Mouse (Mus musculus): ENCODE measurements around the gene Bmpr2. TPM values are rescaled to one million over a fixed set of nuclear protein-coding genes. Genes with fewer than 3 reads are reported as not detected.

The Bmpr2 gene
- polyA plus RNA-seq (2015; fragmentation: Nextera tagmentation; extraction: Ambion mirVana), result 9.6 and 10.1 TPM in 2 replicates

GRCm38 (mm10) chr1:59763164-59763768 is at the start of gene Bmpr2:
Gene Bmpr2, plus strand, starts transcription at chr1:59763400.
- Histone ChIP-seq H3K36me3 (ENCODE audit: control insufficient read depth, insufficient read depth, low read length) (no peaks in the 10 kb centered on the region), H3K9ac (ENCODE audit: low read depth, low read length) (peak within 1 kb of the TSS; percentile 83), H3K27ac (ENCODE audit: low read depth, low read length) (peak within 1 kb of the TSS; percentile 97), H3K4me1 (ENCODE audit: control insufficient read depth, insufficient read depth, low read depth, low read length) (peaks cover 15% of the 10 kb centered on the region), H3K4me2 (ENCODE audit: low read length) (peak within 1 kb of the TSS; percentile 75), H3K4me3 (ENCODE audit: low read length) (peak within 1 kb of the TSS; percentile 64), H3K9me3 (ENCODE audit: control insufficient read depth, low read length) (no peaks in the 10 kb centered on the region), H3K27me3 (replicated peaks; ENCODE audit: control insufficient read depth, insufficient read depth, low read length) (no peaks in the 10 kb centered on the region)
- peak; percentile 94 for ATAC-seq
- under 1% methylated on average over 56 of the region's 75 CpGs for WGBS

- Histone ChIP-seq H3K4me3 (ENCODE audit: low read length) (no peak overlapping the region), H3K4me1 (ENCODE audit: control insufficient read depth, insufficient read depth, low read depth, low read length) (no peaks in the 10 kb centered on the region), H3K36me3 (ENCODE audit: control insufficient read depth, insufficient read depth, low read length) (peaks cover 7% of the 10 kb centered on the region), H3K27me3 (replicated peaks; ENCODE audit: control insufficient read depth, insufficient read depth, low read length) (no peaks in the 10 kb centered on the region), H3K4me2 (ENCODE audit: low read length) (no peak overlapping the region), H3K9me3 (ENCODE audit: control insufficient read depth, low read length) (no peaks in the 10 kb centered on the region), H3K27ac (ENCODE audit: low read depth, low read length) (no peak overlapping the region), H3K9ac (ENCODE audit: low read depth, low read length) (no peak overlapping the region)
- no peak for ATAC-seq
- WGBS, result 52% methylated on average over 4 of the region's 4 CpGs
Measured at GRCm38 (mm10) chr1:59719900-59720299, 43.3 kb upstream of the Bmpr2 start.

GRCm38 (mm10) chr1:59725661-59726060 is 37.5 kb upstream of the Bmpr2 start:
- Histone ChIP-seq H3K4me1 (ENCODE audit: control insufficient read depth, insufficient read depth, low read depth, low read length) (no peaks in the 10 kb centered on the region), H3K4me3 (ENCODE audit: low read length) (no peak overlapping the region), H3K36me3 (ENCODE audit: control insufficient read depth, insufficient read depth, low read length) (0 out of 2 replicates have a peak, but pooled peaks cover 2% of the 10 kb centered on the region), H3K4me2 (ENCODE audit: low read length) (no peak overlapping the region), H3K27me3 (replicated peaks; ENCODE audit: control insufficient read depth, insufficient read depth, low read length) (no peaks in the 10 kb centered on the region), H3K27ac (ENCODE audit: low read depth, low read length) (no peak overlapping the region), H3K9me3 (ENCODE audit: control insufficient read depth, low read length) (no peaks in the 10 kb centered on the region), H3K9ac (ENCODE audit: low read depth, low read length) (no peak overlapping the region)
- 59% methylated on average over 4 of the region's 4 CpGs for WGBS
- ATAC-seq, result no peak

- H3K9me3 ChIP-seq (ENCODE audit: control insufficient read depth, low read length), result no peaks in the 10 kb centered on the region
- ATAC-seq, result no peak
- H3K36me3 ChIP-seq (ENCODE audit: control insufficient read depth, insufficient read depth, low read length), result no peaks in the 10 kb centered on the region
- no peak overlapping the region for H3K27ac ChIP-seq (ENCODE audit: low read depth, low read length)
- no peak overlapping the region for H3K9ac ChIP-seq (ENCODE audit: low read depth, low read length)
- no peaks in the 10 kb centered on the region for H3K27me3 ChIP-seq (replicated peaks; ENCODE audit: control insufficient read depth, insufficient read depth, low read length)
- 73% methylated on average over 8 of the region's 8 CpGs for WGBS
- H3K4me2 ChIP-seq (ENCODE audit: low read length), result no peak overlapping the region
- no peaks in the 10 kb centered on the region for H3K4me1 ChIP-seq (ENCODE audit: control insufficient read depth, insufficient read depth, low read depth, low read length)
- no peak overlapping the region for H3K4me3 ChIP-seq (ENCODE audit: low read length)
Measured at GRCm38 (mm10) chr1:59730106-59730505, 33.1 kb upstream of the Bmpr2 start.

- no peak for ATAC-seq
- Histone ChIP-seq H3K27me3 (replicated peaks; ENCODE audit: control insufficient read depth, insufficient read depth, low read length) (no peaks in the 10 kb centered on the region), H3K9me3 (ENCODE audit: control insufficient read depth, low read length) (no peaks in the 10 kb centered on the region), H3K4me1 (ENCODE audit: control insufficient read depth, insufficient read depth, low read depth, low read length) (no peaks in the 10 kb centered on the region), H3K36me3 (ENCODE audit: control insufficient read depth, insufficient read depth, low read length) (no peaks in the 10 kb centered on the region), H3K9ac (ENCODE audit: low read depth, low read length) (no peak overlapping the region), H3K27ac (ENCODE audit: low read depth, low read length) (no peak overlapping the region), H3K4me3 (ENCODE audit: low read length) (no peak overlapping the region), H3K4me2 (ENCODE audit: low read length) (no peak overlapping the region)
- WGBS, result 61% methylated on average over 4 of the region's 4 CpGs
Measured at GRCm38 (mm10) chr1:59730737-59731136, 32.5 kb upstream of the Bmpr2 start.

- no peak overlapping the region for H3K9ac ChIP-seq (ENCODE audit: low read depth, low read length)
- no peaks in the 10 kb centered on the region for H3K27me3 ChIP-seq (replicated peaks; ENCODE audit: control insufficient read depth, insufficient read depth, low read length)
- no peaks in the 10 kb centered on the region for H3K4me1 ChIP-seq (ENCODE audit: control insufficient read depth, insufficient read depth, low read depth, low read length)
- WGBS, result 75% methylated on average over 6 of the region's 6 CpGs
- H3K4me3 ChIP-seq (ENCODE audit: low read length), result no peak overlapping the region
- H3K9me3 ChIP-seq (ENCODE audit: control insufficient read depth, low read length), result no peaks in the 10 kb centered on the region
- H3K36me3 ChIP-seq (ENCODE audit: control insufficient read depth, insufficient read depth, low read length), result no peaks in the 10 kb centered on the region
- H3K27ac ChIP-seq (ENCODE audit: low read depth, low read length), result no peak overlapping the region
- no peak for ATAC-seq
- no peak overlapping the region for H3K4me2 ChIP-seq (ENCODE audit: low read length)
Measured at GRCm38 (mm10) chr1:59734076-59734475, 29.1 kb upstream of the Bmpr2 start.

GRCm38 (mm10) chr1:59738768-59739414 is 24.3 kb upstream of the Bmpr2 start:
- H3K4me2 ChIP-seq (ENCODE audit: low read length), result no peak overlapping the region
- no peaks in the 10 kb centered on the region for H3K4me1 ChIP-seq (ENCODE audit: control insufficient read depth, insufficient read depth, low read depth, low read length)
- no peak overlapping the region for H3K9ac ChIP-seq (ENCODE audit: low read depth, low read length)
- no peak overlapping the region for H3K27ac ChIP-seq (ENCODE audit: low read depth, low read length)
- no peak for ATAC-seq
- no peaks in the 10 kb centered on the region for H3K27me3 ChIP-seq (replicated peaks; ENCODE audit: control insufficient read depth, insufficient read depth, low read length)
- H3K4me3 ChIP-seq (ENCODE audit: low read length), result no peak overlapping the region
- 80% methylated on average over 6 of the region's 6 CpGs for WGBS
- H3K9me3 ChIP-seq (ENCODE audit: control insufficient read depth, low read length), result no peaks in the 10 kb centered on the region
- H3K36me3 ChIP-seq (ENCODE audit: control insufficient read depth, insufficient read depth, low read length), result no peaks in the 10 kb centered on the region

GRCm38 (mm10) chr1:59739577-59740354 is 23.4 kb upstream of the Bmpr2 start:
- ATAC-seq, result no peak
- H3K27ac ChIP-seq (ENCODE audit: low read depth, low read length), result no peak overlapping the region
- no peaks in the 10 kb centered on the region for H3K9me3 ChIP-seq (ENCODE audit: control insufficient read depth, low read length)
- no peak overlapping the region for H3K4me2 ChIP-seq (ENCODE audit: low read length)
- no peaks in the 10 kb centered on the region for H3K36me3 ChIP-seq (ENCODE audit: control insufficient read depth, insufficient read depth, low read length)
- no peaks in the 10 kb centered on the region for H3K4me1 ChIP-seq (ENCODE audit: control insufficient read depth, insufficient read depth, low read depth, low read length)
- no peak overlapping the region for H3K4me3 ChIP-seq (ENCODE audit: low read length)
- H3K9ac ChIP-seq (ENCODE audit: low read depth, low read length), result no peak overlapping the region
- WGBS, result 79% methylated on average over 17 of the region's 17 CpGs
- no peaks in the 10 kb centered on the region for H3K27me3 ChIP-seq (replicated peaks; ENCODE audit: control insufficient read depth, insufficient read depth, low read length)

GRCm38 (mm10) chr1:59749047-59749446 is 14.2 kb upstream of the Bmpr2 start:
- Histone ChIP-seq H3K27ac (ENCODE audit: low read depth, low read length) (no peak overlapping the region), H3K27me3 (replicated peaks; ENCODE audit: control insufficient read depth, insufficient read depth, low read length) (no peaks in the 10 kb centered on the region), H3K4me3 (ENCODE audit: low read length) (no peak overlapping the region), H3K36me3 (ENCODE audit: control insufficient read depth, insufficient read depth, low read length) (no peaks in the 10 kb centered on the region), H3K9ac (ENCODE audit: low read depth, low read length) (no peak overlapping the region), H3K9me3 (ENCODE audit: control insufficient read depth, low read length) (no peaks in the 10 kb centered on the region), H3K4me1 (ENCODE audit: control insufficient read depth, insufficient read depth, low read depth, low read length) (no peaks in the 10 kb centered on the region), H3K4me2 (ENCODE audit: low read length) (no peak overlapping the region)
- 80% methylated on average over 2 of the region's 2 CpGs for WGBS
- no peak for ATAC-seq

All from hindbrain, embryonic 16.5 days (tissue).